Mouse (Mus musculus) granulocyte monocyte progenitor cell, adult 5-6 weeks (primary cell): ENCODE data around the gene Olfr465-ps1. TPM values are rescaled to one million over a fixed set of nuclear protein-coding genes. Genes with fewer than 3 reads are reported as not detected.

Experiments
- ATAC-seq: replicated peaks from 2 replicates; pipeline ENCODE4 v1.8.0; 2016; ENCODE audit warnings: mild to moderate bottlenecking, moderate TSS enrichment, inconsistent platforms; ENCODE audit not compliant: poor library complexity, severe bottlenecking
- total RNA-seq, 2 experiments: library from RNA; stranded (forward) in 1 of 2; stranded (reverse) in 1 of 2; fragments of 200-712, 200-1000 nt in 1 of 2; fragments of >200 nt in 1 of 2; fragmentation: Nextera tagmentation in 1 of 2; gene quantifications; 2 replicates each; pipeline ENCODE4 v1.2.3; 2014 to 2017

Olfr465-ps1 gene
- total RNA-seq (2014; fragmentation: Nextera tagmentation) (not detected in 2 replicates), total RNA-seq (2017) (not detected in 2 replicates)

- no peak for ATAC-seq
Measured at GRCm38 (mm10) chr13:65137789-65138188, at the start of gene Olfr465-ps1. Gene Olfr465-ps1 (plus strand): TSS chr13:65138089.

GRCm38 (mm10) chr13:65095923-65096322, 42.0 kb upstream of the Olfr465-ps1 start:
- ATAC-seq = peak; percentile 49

- 0 out of 2 replicates have a peak, but pooled peaks have one; percentile 15 for ATAC-seq
Measured at GRCm38 (mm10) chr13:65097018-65097417, 40.9 kb upstream of the Olfr465-ps1 start.

- peak; percentile 4; the same call in 1 of the 2 replicates for ATAC-seq
Measured at GRCm38 (mm10) chr13:65100678-65101077, 37.2 kb upstream of the Olfr465-ps1 start.

DNA sequence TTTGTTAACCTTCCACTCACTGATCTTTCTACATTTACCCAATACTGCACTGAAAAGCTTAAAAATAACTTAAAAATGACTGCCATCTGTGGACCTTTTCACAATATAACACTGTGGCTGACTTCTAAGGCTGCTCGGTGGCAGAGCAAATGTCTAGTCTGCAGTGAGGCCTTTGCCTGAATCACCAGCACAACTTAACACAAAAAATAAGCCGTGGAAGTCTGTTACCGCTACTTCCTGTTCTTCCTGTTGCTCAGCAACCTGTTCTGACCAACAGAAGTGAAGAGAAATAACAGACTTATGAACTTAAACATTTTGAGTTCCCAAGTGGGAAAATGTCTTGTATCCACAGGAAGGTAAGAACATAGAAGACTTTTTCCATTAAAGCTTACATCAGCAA, 36.7 kb upstream of the Olfr465-ps1 start:
- peak; percentile 83 for ATAC-seq

DNA sequence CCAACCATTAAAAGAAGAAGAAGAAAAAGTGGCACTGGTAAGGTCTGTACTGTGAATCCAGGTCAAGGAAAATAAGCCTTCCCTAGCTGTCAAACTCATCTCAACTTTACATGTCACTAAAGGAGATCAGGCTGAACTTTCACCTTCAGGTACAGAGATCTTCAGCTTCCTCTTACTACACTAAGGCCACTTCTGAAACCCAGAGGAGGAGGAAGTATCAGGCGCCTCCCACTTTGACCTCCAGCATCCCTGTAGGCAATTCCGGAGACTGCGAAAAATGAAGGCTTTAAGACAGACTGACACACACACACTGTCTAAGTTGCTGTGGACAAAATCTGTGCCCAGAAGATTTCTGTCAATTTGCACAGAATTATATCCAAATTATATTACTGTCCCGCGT, 25.9 kb upstream of the Olfr465-ps1 start:
- peak; percentile 85 for ATAC-seq

- peak; percentile 86 for ATAC-seq
Measured at GRCm38 (mm10) chr13:65112459-65113110, 25.3 kb upstream of the Olfr465-ps1 start, which contains the start of gene Mfsd14b. Gene Mfsd14b (minus strand): TSS chr13:65112975.

- ATAC-seq = peak; percentile 45
Measured at GRCm38 (mm10) chr13:65113239-65113638, 24.6 kb upstream of the Olfr465-ps1 start.

GRCm38 (mm10) chr13:65120984-65121383, 16.9 kb upstream of the Olfr465-ps1 start:
- ATAC-seq = no peak

GRCm38 (mm10) chr13:65122111-65122510, 15.8 kb upstream of the Olfr465-ps1 start:
- ATAC-seq = peak; percentile 99

DNA sequence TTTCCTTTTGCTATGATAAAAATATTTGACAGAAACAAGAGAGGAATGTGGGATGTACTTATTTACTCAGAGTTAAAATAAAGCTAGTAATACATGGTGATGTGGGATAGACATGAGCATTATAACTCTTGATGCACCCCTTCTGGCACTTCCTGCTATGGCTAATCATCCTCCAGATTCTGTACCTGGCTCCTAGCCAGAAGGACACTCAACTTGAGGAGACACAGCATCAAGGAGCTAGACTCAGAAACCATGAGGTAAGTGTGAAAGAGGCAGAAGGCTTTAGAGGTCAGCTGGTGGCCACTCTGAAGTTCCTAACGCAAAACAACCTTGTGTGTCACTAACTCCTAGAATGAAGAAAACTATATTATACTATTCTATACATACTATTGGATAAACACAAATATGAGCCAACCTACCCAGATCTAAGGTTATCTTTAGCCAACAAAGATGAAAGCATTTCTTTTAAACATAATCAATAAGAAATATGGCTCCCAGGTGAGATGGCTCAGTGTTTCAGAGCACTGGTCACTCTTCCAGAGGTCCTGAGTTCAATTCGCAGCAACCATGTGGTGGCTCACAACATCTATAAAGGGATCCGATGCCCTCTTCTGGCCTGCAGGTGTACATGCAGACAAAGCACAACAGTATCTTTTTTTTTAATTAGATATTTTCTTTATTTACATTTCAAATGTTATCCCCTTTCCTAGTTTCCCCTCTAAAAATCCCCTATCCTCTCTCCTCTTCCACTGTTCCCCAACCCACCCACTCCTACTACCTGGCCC, 10.6 kb upstream of the Olfr465-ps1 start:
- peak; percentile 68 for ATAC-seq

GRCm38 (mm10) chr13:65149940-65150339, 12.1 kb downstream of the Olfr465-ps1 start, which contains the start of gene Olfr466:
Gene Olfr466 (plus strand): TSS chr13:65150240.
- ATAC-seq = no peak

DNA sequence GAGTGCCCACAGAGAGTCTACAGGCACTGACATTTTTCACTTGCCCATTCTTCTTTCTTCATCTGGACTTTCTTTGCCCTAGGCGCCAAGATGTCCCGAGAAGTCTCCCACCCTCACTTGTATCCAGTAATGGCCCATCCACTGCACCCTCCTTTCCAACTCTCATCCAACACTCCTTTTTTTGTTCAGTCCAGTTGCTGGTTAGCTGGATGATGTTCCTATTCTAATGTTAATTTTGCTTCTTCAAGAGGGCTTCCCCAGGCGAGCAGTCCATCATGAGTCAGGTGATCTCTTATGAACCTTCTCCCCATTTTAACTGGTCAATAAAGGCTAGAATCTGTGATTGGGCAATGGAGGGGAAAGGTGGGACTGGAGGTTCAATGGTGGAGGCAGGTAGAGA, 36.2 kb downstream of the Olfr465-ps1 start:
- no peak for ATAC-seq

GRCm38 (mm10) chr13:65175734-65176471, 38.0 kb downstream of the Olfr465-ps1 start:
- peak; percentile 96 for ATAC-seq

GRCm38 (mm10) chr13:65176472-65177091, 38.7 kb downstream of the Olfr465-ps1 start:
- ATAC-seq = 0 out of 2 replicates have a peak, but pooled peaks have one; percentile 12

Other genes starting within 250 kb of the Olfr465-ps1 start
- not detected in 2 replicates for gene Cntnap3, start 234.1 kb upstream of the Olfr465-ps1 start, total RNA-seq (2014; fragmentation: Nextera tagmentation)
- gene Cntnap3, start 234.1 kb upstream of the Olfr465-ps1 start, total RNA-seq (2017) = not detected in 2 replicates
- not detected in 2 replicates for gene Spata31, start 220.7 kb upstream of the Olfr465-ps1 start, total RNA-seq (2014; fragmentation: Nextera tagmentation)
- not detected in 2 replicates for gene Spata31, start 220.7 kb upstream of the Olfr465-ps1 start, total RNA-seq (2017)
- gene Spata31d1c, start 105.0 kb upstream of the Olfr465-ps1 start, total RNA-seq (2014; fragmentation: Nextera tagmentation) = not detected in 2 replicates
- not detected in 2 replicates for gene Spata31d1c, start 105.0 kb upstream of the Olfr465-ps1 start, total RNA-seq (2017)
- gene Prss47, start 85.3 kb upstream of the Olfr465-ps1 start, total RNA-seq (2014; fragmentation: Nextera tagmentation) = not detected in 2 replicates
- gene Prss47, start 85.3 kb upstream of the Olfr465-ps1 start, total RNA-seq (2017) = not detected in 2 replicates
- 46.0 and 55.2 TPM in 2 replicates for gene Mfsd14b, start 25.1 kb upstream of the Olfr465-ps1 start, total RNA-seq (2014; fragmentation: Nextera tagmentation)
- gene Mfsd14b, start 25.1 kb upstream of the Olfr465-ps1 start, total RNA-seq (2017) = 79.6 and 108 TPM in 2 replicates
- gene Olfr466, start 12.2 kb downstream of the Olfr465-ps1 start, total RNA-seq (2014; fragmentation: Nextera tagmentation) = not detected in 2 replicates
- not detected in 2 replicates for gene Olfr466, start 12.2 kb downstream of the Olfr465-ps1 start, total RNA-seq (2017)
- gene Nlrp4f, start 67.9 kb downstream of the Olfr465-ps1 start, total RNA-seq (2014; fragmentation: Nextera tagmentation) = not detected in 2 replicates
- gene Nlrp4f, start 67.9 kb downstream of the Olfr465-ps1 start, total RNA-seq (2017) = not detected in 2 replicates
- not detected in 2 replicates for gene Gm10775, start 121.5 kb downstream of the Olfr465-ps1 start, total RNA-seq (2014; fragmentation: Nextera tagmentation)
- not detected in 2 replicates for gene Gm10775, start 121.5 kb downstream of the Olfr465-ps1 start, total RNA-seq (2017)
- 34.1 and 67.7 TPM in 2 replicates for gene Zfp369, start 140.7 kb downstream of the Olfr465-ps1 start, total RNA-seq (2014; fragmentation: Nextera tagmentation)
- gene Zfp369, start 140.7 kb downstream of the Olfr465-ps1 start, total RNA-seq (2017) = 38.7 and 47.5 TPM in 2 replicates